Mouse (Mus musculus) mouse trophoblast stem cell (cell line): ENCODE measurements around the gene Them7.

Source experiments
- in situ Hi-C, 2 experiments: fragments of 300-500 bp; cut with MseI, MboI; formaldehyde crosslinking; loops; 2 replicates in 1 of 2; 3 replicates in 1 of 2; pipeline ENCODE4 v1.15.1; 2025

Gene Them7

DNA sequence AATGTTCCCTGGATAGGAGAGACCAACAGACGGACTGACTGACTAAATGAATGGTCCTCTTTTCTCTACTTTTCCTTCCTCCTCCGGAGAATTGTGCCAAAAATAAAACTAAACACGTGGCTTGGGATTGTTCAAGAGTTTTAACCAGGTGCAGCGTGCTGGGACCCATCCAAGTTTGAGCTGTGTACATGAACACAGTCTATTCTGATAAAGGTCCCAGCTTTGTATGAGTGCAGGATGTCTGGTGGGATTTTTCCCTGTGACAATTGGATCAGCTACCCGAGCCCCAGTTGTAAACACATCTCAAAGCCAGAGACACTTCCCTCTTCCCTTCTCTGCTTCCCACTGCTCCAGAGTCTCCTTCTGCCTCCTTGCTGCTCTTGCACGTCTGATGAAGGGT, 10.2 kb downstream of the Them7 start:
- in situ Hi-C loops = no loop called here

DNA sequence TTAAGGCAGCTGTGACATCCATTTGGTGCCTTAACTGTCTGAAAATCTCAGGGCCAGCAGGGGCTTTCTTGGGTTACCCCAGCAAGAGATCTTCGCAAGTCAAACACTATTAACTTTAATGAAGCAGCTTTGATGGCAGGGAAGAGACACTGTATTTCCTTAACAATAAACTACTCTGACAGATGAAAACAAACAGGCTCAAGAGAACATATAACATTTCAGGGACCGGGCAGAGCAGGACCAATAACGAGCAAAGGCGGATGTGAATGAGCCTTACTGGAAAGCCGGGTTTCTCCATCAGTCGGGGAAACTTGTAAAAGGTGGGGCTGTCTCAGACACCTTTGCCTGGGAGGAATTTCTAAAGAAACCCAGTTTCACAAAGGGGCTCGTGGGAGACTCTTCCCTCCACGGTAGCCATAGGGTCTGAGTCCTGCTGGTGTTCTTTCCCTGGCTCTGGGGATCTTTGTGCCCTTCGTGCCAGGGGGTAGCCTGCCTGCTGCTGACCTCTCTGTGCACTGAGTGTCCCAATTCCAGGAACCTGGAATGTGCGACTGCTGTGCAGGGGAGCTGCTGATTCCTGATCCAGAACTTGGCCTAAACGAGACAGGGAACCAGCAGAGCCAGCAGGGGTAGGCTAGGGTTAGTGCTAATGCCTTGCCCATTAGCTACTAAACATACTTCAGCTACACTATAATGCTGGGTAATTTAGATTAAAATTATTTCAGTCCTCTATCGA, 11.4 kb downstream of the Them7 start:
- in situ Hi-C loops = no loop called here

DNA sequence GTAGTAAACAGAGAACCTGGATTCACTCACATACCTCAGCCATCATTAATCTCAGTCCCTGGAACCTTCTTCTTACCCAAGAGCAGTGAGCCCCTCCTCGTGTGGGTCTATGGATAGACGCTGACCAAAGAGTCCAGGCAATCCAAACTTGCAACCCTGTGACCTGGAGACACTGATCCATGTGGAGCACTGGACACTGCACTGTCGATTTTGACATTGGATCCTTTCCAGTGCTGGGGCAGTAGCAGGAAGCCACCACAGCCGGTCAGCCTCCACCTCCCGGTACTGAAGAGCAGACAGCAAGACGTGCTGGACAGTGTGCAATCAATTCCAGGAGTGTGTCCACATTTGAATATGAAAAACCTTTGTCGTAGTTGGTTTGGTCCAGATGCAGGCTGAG, 13.3 kb downstream of the Them7 start:
- in situ Hi-C loops = no loop called here

DNA sequence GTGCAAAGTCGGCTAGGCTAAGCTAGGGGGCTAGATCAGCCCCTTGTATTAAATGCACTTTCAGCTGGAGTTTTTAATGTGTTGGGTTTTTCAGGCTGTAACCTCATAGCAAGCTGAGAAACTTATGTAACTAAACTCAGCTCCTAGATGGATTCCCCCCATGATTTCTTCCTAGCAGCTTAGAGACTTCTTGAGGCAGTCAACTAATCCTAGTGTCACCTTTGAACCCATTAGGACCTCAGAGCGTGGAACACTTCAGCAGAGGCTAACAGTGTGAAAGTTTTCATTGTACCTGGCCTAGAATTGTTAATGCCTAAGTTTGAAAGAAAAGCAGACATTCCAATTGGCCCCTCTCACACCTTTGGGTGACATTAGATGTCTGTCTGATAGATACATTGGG, 13.7 kb downstream of the Them7 start:
- in situ Hi-C loops = no loop called here

DNA sequence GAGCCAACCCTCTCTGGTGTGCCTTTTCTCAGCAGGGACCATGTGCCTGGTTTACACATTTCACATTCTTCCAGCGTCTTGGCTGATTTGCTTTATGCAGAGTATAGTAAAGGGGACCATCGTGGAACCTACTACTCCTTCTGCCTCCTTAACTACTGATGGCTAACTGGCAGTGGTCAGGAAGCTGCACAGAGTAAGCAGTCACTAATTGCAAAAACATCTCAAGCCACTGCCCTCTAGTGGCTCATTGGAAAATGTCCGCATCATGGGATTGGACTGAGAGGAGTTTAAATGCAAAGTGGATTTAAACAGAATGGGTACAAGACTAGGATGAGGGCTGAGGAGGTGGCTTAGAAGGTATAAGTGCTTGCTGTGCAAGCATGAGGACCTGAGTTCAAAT, 14.7 kb downstream of the Them7 start:
- in situ Hi-C loops = no loop called here

DNA sequence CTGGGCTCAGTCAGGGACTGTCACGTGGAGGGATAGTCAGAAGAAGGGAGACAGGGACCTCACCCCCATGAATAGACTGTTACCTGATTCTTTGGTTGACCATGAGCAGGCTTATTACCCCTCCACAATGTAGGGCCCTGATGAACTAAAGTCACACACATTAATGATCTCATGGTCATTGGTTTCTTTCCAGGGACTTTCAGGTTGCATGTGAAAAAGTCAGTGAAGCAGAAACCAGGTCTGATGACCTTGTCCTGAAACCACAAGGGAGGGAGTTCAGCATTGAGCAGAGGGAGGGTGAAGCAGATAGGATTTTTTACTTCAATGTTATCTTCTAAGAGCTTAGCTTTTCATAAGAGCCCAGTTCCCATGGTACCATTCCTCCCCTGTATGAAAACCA, 16.5 kb downstream of the Them7 start:
- in situ Hi-C loops = no loop called here

DNA sequence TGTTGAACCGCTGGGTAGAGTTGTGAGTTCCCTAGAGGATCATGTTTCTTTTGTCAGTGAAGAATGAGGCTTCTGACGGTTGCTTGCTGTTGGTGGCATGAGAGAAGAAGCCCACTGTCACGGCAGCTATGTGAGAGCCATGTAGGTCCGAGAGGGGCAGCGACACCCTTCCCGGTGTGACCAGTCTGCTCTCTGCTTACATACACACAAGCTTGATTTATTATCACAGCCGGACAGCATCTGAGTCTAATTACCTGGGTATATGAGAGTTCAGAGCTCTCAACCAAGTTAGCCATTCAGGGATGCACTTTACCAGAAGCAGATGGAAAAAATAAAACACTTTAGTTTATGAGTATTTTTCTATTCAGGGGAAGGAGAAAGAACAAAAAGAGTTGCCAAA, 18.8 kb downstream of the Them7 start:
- in situ Hi-C loops = no loop called here

DNA sequence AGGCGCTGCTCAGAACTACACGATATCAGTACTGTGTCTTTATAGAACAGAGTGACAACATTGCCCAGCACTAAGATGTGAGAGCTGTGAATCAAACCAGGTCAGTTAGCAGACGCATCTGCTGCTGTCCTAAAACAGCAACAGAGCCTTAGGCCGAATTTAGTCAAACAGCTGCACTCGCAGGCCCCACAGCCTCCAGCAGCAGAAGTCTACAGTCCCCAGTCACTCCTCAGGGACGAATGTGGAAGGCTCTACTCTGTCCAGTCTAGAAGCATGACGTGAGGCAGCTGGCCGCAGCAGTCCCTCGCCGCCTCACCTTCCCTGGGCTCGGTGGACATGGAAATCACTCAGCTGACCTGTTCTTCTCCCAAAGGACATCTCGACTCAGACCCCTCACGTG, 20.6 kb downstream of the Them7 start:
- in situ Hi-C loops = no loop called here

DNA sequence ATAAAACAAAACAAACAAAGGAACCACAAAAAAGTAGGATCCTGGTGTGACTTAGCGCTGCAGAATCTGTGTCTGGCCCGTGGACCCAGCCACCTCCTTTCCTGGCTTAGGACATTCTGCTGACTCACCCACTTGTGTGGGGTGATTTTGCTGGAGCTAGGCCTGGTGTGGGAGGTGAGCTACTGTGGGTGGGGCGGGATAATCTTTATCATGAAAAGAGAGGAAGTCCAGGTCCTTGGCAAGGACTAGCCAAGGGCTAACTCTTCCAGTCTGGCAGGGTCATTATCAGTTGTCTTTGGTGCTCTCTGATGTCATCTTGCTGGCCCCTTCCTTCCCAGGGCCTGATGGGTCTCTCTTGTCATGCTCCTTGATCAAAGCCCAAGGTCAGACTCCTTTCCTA, 27.9 kb downstream of the Them7 start:
- in situ Hi-C loops = no loop called here

DNA sequence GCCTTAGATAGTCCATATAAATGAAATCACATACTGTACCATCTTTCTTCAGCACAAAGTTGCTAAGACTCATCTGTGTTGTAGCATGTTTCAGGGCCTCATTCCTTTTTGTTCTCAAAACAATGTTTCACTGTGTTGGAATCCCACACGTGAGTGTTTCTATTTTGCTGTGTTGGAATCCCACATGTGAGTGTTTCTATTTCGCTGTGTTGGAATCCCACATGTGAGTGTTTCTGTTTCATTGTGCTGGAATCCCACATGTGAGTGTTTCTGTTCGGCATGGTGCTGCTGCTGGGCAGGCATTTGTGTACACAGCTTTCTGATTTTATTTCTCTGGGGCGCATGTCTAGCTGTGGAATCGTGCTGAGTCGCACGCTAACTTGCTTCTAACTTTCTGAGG, 28.7 kb downstream of the Them7 start:
- in situ Hi-C loops = no loop called here

DNA sequence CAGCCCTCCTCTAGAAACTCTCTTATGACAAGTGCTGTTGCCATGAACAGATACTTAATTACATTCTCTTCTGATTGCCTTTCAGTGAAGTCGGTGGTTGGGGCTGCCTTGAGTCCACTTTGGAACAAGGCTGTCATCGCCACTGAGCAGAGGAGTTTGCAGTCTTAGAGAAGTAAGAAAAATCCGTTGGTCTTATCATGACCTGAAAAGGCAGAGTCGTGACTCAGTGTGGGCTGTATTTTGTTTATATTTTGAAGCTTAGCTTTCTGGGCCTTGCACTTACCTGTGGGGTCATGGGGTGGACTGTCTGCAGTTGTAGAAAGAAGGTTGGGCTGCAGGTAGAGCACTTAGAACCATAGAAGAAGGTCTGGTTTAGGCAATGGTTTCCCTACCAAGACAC, 31.3 kb downstream of the Them7 start:
- in situ Hi-C loops = no loop called here

DNA sequence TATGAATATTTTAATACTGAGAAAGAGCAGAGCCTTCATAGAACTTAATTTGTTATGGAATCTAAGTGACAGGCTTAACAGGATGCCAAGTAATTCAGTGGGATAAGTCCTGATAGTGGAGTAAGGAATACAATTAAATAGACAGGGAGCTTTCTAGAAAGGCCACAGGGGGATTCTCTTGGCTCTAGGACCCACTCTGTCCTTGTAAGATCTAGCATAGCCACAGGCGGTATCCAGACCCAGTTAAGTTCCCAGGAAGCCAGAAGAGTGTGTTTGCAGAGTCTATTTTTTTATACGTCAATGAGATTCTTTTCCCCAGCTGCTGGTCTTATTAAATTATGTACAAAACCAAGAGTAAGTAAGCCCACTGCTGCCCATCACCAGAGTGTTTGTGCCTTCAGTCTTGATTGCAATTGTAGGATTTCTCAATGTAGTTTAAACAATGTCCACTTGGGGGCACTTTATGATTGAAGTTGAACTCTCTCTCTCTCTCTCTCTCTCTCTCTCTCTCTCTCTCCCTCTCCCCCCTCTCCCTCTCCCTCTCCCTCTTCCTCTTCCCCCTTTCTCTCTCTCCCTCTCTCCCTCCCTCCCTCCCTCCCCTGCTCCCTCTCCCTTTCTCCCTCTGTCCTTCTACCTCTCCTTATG, 32.4 kb downstream of the Them7 start:
- in situ Hi-C loops = no loop called here

DNA sequence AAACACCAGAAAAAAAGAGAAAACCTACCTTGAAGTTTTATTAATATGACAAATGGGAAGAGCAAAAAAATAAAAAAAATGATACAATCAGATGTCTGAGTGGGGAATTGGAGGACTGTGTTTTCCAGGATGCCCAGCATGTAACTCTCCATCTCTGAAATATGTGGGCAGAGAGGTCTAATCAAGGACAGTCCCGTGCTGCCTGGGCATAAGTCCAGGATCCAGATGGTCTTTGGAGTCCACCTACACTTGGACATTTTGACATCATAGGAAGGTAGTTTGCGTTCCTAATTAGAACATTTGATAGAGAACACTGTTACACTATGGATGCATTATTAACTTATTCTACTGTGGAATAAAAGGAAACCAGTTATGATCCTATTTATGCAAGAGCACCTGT, 33.3 kb downstream of the Them7 start:
- in situ Hi-C loops = no loop called here

DNA sequence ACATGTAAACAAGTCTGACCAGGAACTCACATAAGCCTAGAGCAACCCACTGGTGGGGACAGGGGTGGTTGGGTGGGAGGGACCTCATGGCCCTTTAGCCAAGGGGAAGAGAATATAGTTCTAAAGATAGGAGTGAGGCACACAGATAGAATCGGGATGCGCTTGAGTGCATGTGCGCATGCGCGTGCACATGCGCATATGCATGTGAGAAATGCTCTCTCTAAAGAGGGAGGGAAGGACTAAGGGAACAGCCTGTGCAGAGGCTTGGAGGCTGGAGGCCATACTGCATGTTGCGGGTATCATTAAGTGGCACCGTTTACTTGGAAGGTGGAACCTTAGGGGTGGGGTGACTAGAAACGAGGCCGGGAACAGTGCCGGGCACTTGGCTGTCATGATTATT, 37.2 kb downstream of the Them7 start:
- in situ Hi-C loops = no loop called here

DNA sequence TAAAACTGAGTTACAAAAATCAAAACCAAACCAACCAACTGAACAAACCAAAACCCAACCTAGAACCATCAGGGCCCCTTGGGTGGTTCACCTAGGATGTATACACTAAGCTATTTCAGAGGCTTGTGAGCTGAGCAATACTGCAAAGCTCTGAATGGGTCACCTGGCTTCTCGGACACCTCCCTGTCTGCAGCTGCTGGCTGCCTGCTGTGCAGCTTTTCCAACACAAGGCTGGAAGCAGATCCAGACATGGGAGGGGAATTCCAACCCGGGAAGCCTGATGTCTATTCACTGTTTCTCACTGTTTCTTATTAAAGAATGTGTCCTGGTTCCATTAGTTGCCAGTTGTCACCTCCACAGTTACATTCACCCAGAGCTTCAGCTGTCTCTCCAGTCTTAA, 39.1 kb downstream of the Them7 start:
- in situ Hi-C loops = no loop called here

DNA sequence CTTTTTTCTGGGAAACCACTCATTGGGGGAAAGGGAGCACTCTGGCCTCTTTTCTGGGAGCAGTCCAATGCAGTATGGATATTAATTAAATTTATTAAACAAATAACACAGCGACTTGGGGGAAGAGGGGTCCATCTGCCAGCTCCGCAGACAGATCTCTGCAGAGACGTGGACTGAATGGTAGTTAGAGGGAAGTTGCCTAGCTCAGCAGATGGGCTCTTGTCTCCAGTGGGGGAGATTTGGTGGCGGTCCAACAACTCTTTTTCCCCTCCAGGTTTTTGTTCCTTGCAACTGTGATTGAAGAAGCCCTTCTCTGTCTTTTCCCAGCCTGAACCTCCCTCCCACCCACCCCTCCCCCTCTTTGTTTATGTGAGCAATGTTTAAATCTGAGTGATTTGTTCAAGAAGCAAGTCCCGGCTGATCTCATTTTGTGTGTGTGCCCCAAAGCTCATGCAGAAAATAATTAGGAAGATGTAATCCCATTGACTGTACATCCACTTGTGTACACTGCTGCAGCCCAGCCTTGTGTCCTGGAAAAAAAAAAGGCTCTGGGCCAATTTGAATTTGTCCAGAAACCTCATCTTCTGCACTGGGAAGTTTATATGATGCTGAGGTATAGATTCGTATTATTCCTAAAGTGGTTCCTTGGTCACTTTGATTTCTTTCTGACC, 58.4 kb downstream of the Them7 start:
- in situ Hi-C loops = no loop called here

DNA sequence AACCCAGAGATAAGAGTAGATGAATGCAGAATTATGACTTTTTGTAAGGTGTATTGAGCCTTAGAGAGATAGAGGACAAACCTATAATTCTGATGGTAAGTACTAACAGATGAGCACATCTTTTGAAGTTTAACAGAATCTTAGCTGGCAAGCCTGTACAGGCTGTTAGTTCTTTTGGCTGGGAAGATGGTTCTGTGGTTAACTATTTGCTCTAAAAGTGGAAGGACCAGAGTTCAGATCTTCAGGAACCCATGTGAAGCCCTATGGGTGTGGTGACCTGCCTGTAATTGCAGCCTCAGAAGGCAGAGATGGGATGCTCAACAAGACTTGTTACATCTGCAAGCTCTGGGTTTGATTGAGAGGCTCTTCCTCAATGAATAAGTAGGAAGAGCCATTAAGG, 59.7 kb downstream of the Them7 start:
- in situ Hi-C loops = no loop called here

DNA sequence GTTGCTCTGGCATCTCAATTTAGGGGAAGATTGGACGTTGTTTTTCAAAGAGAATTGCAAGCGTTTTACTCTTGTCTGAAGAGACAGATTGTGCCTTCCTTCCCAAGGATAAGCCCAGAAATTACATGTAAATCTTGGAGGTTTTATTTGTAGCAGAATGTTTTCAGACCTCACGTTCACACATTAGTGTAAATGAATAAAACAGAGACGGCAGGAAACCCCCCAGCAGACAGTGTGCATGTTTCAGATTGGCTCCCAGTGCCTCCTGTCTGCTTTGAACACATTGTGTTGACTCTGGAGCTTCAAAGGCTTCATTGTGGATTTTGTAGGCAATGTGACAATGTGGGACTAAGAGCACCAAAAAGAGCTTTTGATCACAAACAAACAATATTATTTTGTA, 60.7 kb downstream of the Them7 start:
- in situ Hi-C loops = no loop called here

DNA sequence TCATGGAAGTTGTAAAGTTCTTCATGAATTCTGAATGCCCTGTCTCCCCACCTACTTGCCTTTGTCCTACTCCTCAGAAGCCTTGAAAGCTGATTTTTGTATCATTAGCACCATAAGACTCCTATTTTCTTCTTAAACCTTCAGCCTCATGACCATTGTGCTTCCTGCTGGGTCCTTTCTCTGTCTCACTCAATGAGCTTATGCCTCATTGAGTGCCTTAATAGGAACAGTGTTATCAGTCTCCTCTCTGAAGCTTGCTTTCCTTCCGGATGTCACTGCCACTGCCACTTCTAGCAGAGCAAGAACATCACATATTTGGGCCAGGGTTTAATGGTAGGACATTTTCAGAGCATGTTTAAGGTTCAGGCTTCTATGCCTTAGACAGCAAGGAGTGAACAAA, 71.7 kb downstream of the Them7 start:
- in situ Hi-C loops = no loop called here

DNA sequence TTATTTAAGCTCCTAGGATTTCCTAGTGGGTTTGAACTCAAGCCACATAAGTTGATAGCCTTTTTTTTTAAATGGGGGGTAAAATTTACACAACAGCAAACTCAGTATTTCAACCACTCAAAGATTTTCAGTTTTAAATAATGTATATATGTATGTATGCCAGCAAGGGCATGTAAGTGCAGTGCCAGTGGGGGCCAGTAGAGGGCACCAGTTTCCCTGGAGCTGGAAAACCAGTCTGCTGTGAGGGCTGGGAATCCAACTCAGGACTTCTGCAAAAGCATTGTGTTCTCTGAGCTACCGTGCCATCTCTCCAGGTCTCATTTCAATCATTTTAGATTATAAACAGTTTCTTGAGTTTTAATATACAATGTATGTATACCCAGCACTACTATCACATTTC, 74.8 kb downstream of the Them7 start:
- in situ Hi-C loops = no loop called here

DNA sequence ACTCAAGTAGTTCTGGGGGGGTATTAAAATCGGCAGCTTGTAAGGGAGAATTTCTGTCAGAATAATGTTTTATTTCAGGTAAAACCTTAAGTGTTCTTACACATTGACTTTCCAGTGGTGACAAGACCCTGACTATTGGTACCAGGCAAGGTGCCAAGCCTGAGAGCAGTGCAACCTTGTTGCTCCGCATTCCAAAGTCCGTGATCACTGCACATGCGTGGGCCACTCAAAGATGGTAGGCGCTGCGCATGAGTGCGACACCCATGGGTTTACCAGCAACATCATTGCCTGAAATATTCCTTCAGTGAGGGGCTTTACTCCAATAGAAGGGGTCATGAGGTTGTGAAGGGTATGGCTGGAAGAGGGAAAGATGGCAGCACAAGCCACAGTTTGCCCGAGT, 77.0 kb downstream of the Them7 start:
- in situ Hi-C loops = no loop called here

DNA sequence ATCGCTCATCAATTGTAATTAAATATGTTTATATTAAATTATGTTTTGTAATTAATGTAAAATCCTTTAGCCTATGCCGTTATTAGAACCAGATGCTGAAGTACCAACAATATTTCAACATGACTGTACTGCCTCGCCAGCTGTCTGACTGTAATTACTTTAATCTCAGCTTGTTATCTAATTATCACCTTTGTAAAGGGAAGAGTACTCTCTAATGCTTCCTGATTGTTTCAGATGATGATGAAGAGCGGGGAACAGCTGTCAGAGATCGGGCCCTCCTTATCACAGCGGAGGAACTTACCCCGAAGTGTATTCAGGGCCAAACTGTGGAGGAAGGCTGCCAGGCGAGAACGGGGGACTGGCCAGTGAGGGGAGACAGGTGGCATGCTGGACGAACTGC, 77.4 kb downstream of the Them7 start:
- in situ Hi-C loops = no loop called here

DNA sequence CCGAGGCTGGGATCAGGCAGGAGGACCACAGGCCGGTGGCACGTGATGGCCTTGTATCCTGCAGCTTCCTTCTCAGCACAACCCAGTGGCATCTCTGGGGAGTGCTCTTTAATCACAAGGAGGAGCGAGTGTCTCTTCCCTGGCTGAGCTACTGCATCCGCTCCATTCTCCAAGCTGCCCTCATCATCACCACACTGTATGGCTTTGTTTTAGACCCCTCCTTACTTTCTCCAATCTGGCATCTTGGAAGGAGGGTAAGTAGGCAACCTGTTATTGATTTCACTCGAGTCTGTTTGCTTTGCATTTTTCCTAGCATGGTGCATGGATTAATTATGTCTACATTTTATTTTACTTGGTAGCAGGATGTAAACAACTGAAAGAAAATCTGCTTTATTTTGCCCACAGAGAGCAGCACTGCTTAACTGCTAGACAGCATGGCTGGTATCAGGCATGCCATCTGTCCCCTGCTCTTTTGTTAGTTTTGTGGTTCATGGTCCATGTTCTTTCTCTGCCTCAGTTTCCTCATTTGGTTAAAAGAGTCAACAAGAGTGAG, 79.9 kb downstream of the Them7 start:
- in situ Hi-C loops = no loop called here
